Mouse (Mus musculus) spleen, adult 2 months (tissue): ENCODE data around the gene B3gnt7. TPM values are rescaled to one million over a fixed set of nuclear protein-coding genes. Genes with fewer than 3 reads are reported as not detected.

Experiments
- DNase-seq, 2 experiments: peaks; one replicate each; pipeline versions ENCODE4 v3.0.0 to v3.0.0-alpha.2; 2012 to 2021; ENCODE audit warnings: low spot score in 2 of 2, low read depth in 1 of 2
- H3K27ac ChIP-seq: fragments of 200-500 bp; 2 replicates; pipeline ENCODE4 v1.5.1; 2012; ENCODE audit warnings: low read length, inconsistent platforms; ENCODE audit not compliant: insufficient read depth
- H3K27me3 ChIP-seq: fragments of 200-500 bp; 2 replicates; pipeline ENCODE4 v1.6.1; 2012; ENCODE audit warnings: mild to moderate bottlenecking, moderate library complexity, low read length, inconsistent platforms; ENCODE audit not compliant: control insufficient read depth, insufficient read depth
- H3K36me3 ChIP-seq: fragments of 200-500 bp; 2 replicates; pipeline ENCODE4 v1.6.1; 2012; ENCODE audit warnings: mild to moderate bottlenecking, low read length, inconsistent platforms; ENCODE audit not compliant: control insufficient read depth, insufficient read depth
- H3K4me1 ChIP-seq: fragments of 200-500 bp; 2 replicates; pipeline ENCODE4 v1.6.1; 2011; ENCODE audit warnings: inconsistent platforms; ENCODE audit not compliant: control insufficient read depth, insufficient read depth, insufficient read length
- H3K4me3 ChIP-seq: fragments of 200-500 bp; 2 replicates; pipeline ENCODE4 v1.5.1; 2011; ENCODE audit warnings: mild to moderate bottlenecking, inconsistent platforms; ENCODE audit not compliant: insufficient read depth, insufficient read length; ENCODE audit errors: extremely low read depth
- CTCF ChIP-seq: fragments of 200-500 bp; IDR thresholded peaks from 2 replicates; pipeline ENCODE4 v1.5.1; 2011; ENCODE audit warnings: mild to moderate bottlenecking, inconsistent platforms; ENCODE audit not compliant: insufficient read depth, insufficient read length, insufficient replicate concordance; ENCODE audit errors: extremely low read depth
- POLR2A ChIP-seq: fragments of 200-500 bp; IDR thresholded peaks from 2 replicates; pipeline ENCODE4 v1.6.1; 2011; ENCODE audit warnings: low read depth, low read length, inconsistent platforms
- WGBS: fragments of 180-500 bp; shearing (Covaris S2); methylation state at CpG from one replicate; pipeline ENCODE4 v1.1.7; 2018; 5-methylcytosine and 5-hydroxymethylcytosine counted together
- polyA plus RNA-seq: library from polyadenylated mRNA; depleted of rRNA; stranded (reverse); fragments of >200 nt; gene quantifications from 2 replicates; pipeline ENCODE4 v1.2.3, GENCODE M21; 2012

Gene B3gnt7
- polyA plus RNA-seq, 1 experiment: 2.3 TPM

DNA sequence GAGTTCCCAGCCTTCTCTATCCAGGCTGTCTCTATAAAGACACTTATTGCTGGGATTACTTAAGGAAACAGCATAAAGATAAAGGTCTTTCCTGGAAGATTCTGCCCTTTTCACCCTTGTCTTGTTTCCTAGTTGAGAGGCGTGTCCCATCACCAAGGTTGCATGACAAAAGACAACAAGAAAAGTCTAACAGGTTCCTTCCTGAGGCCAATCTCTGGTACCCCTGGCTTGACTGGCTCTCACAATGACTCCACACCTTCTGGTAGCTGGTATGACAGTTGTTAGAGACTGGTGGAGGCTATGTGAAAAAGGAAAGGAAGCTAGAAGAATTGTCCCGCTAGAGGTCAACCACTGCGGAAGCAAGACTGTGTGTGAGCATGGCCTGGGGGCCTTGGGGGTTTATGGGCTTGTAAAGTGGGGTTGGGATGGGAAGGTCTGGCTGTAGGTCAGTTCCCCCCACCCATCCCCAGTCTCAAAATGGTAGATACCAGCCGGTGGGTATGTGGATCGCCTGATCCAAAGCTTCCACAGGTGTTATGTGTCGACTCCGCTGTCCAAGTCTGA is 6.7 kb downstream of the B3gnt7 start:
- 93% methylated on average over 7 of the region's 7 CpGs for WGBS
- Histone ChIP-seq H3K36me3 (no peaks in the 10 kb centered on the region), H3K27ac (no peak overlapping the region), H3K4me1 (no peaks in the 10 kb centered on the region), H3K4me3 (no peak overlapping the region), H3K27me3 (no peaks in the 10 kb centered on the region; the same call in 1 of the 2 replicates)
- TF ChIP-seq POLR2A: no peak
- TF ChIP-seq CTCF: no peak
- no peak for DNase-seq

DNA sequence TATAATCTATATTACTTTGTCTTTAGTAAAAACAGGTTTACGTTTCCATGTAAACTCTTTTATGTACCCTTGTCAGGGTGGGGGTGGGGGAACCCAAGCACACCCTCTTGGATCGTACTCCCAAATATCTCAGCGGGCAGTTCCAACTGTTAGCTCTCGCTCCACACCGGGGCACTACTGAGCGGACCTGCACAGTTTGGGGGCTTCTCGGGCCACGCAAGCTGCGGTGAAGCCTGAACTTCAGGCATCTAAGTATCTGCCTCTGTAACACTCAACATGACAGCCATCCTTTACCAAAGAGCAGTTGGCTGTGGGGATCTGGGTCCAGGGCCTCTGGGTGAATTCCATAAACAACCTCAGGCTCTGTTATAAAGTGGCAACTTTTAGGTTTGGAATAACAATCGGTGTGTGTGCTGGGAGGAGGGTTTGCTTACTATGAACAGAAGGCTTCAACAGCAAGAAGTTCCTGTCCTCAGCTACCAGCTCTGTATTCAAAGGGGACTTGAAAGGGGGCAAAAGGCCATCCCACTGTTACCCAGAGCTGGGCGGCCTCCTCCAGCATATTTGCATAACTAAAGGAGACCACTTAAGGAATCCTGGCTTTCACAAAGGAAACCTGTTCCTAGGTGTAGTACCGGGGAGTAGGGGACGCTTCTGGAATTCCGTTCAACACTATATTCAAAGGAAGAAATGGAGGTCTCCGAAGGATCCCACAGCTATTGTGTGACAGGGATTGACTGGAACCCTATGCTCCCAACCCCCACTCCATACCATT is 8.1 kb downstream of the B3gnt7 start:
- no peaks in the 10 kb centered on the region for H3K36me3 ChIP-seq
- no peak for TF ChIP-seq CTCF
- TF ChIP-seq POLR2A: no peak
- no peak for DNase-seq
- WGBS: 94% methylated on average over 15 of the region's 15 CpGs
- H3K27me3 ChIP-seq: no peaks in the 10 kb centered on the region
- H3K4me1 ChIP-seq: no peaks in the 10 kb centered on the region
- H3K27ac ChIP-seq: no peak overlapping the region
- H3K4me3 ChIP-seq: no peak overlapping the region

DNA sequence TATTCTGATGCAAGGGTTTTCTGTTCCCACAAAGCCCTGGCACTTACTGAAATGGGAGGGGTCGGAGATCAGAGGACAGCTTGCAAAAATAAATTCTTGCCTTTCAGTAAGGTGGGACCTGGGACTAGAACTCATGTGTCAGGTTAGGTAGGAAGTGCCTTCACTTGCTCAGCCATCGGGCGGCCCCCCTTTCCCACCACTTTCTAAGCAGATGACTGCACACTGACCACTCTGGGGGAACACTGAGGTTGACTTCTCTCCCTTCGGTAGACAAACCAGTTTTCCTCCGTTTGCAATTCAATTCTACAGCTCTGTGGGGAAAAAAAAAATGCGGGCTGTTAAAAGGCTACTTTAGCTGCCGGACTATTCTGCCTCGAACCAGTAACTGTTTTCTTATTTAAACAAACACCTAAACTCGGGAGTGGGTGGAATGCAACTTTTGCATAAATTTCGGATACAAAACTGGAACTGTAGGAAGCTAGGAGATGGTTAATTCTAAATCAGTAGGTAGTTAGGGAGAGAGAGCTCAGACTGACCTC is 8.9 kb downstream of the B3gnt7 start:
- WGBS: 86% methylated on average over 10 of the region's 10 CpGs
- Histone ChIP-seq H3K4me3 (no peak overlapping the region), H3K36me3 (no peaks in the 10 kb centered on the region), H3K4me1 (no peaks in the 10 kb centered on the region), H3K27me3 (no peaks in the 10 kb centered on the region), H3K27ac (no peak overlapping the region)
- TF ChIP-seq CTCF: no peak
- TF ChIP-seq POLR2A: no peak
- no peak for DNase-seq

DNA sequence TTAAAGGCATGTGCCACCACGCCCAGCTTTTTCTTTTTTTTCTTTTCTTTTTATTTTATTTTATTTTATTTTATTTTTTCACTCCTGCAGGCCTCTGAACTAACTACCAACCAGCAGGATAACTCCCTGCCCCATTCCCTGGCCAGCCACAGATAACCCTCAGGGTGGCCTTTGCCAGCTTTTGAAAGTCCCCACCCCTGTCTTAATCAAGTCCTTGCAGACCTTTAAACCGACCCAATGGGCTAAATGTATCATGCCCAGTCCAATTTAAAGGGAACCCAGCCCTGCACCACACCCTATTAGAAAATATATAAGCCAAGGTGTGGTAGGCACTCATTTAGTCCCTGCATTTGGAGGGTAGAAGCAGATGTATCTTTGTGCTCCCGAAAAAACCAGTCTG is 9.6 kb downstream of the B3gnt7 start:
- Histone ChIP-seq H3K4me1 (no peaks in the 10 kb centered on the region), H3K36me3 (no peaks in the 10 kb centered on the region), H3K27me3 (no peaks in the 10 kb centered on the region), H3K4me3 (no peak overlapping the region), H3K27ac (no peak overlapping the region)
- TF ChIP-seq POLR2A (no peak), CTCF (no peak)
- DNase-seq: no peak
- 86% methylated on average over 3 of the region's 3 CpGs for WGBS

DNA sequence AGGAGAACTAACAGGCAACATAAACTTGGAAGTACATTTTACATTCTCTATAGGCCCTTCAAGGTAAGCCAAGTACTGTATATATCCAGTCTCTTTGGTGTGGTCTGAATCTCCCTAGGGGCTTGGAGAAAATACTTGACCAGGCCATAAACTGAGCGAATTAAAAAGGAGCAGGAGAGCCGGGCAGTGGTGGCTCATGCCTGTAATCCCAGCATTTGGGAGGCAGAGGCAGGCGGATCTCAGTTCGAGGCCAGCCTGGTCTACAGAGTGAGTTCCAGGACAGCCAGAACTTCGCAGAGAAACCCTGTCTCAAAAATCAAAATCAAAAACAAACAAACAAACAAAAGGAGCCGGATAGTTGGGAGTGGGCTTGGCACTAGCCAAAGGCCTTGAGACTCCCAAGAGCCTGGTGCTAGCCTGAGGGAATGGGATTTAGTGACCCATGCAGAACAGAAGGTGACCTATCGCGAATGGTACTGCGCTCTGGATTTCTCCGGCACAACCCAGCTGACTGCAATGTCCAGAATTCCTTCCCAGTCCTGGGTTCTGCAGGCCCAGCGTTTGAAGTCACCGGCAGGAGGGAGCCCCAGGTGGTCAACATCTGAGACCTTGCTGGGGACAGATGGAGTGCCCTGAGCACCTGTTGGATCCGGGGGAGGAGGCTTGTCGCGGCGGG is 10.6 kb downstream of the B3gnt7 start:
- H3K36me3 ChIP-seq: no peaks in the 10 kb centered on the region
- no peak overlapping the region for H3K4me3 ChIP-seq
- no peak overlapping the region for H3K27ac ChIP-seq
- TF ChIP-seq POLR2A: no peak
- no peak for TF ChIP-seq CTCF
- no peaks in the 10 kb centered on the region for H3K27me3 ChIP-seq
- no peak for DNase-seq
- WGBS: 76% methylated on average over 16 of the region's 16 CpGs
- no peaks in the 10 kb centered on the region for H3K4me1 ChIP-seq

DNA sequence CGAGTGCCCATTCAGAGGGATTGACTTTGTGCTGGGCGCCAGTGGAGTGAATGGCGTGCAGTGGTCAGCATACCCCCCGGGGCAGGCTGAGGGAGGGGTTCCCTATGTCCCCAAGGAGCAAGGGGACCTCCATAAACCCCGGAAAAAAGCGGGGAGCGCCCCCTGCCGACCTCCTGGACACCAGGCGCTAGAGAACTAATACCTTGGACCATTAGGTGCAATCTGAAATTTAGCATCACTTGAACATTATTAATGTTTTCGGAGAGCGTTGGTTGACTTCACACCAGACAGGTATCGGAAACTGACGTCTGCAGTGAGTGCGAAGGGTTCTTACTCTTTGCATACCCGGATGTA is 11.1 kb downstream of the B3gnt7 start:
- H3K27me3 ChIP-seq: no peaks in the 10 kb centered on the region
- peak in 1 of 2 experiments; percentile 52 for DNase-seq
- no peaks in the 10 kb centered on the region for H3K36me3 ChIP-seq
- no peak overlapping the region for H3K27ac ChIP-seq
- no peaks in the 10 kb centered on the region for H3K4me1 ChIP-seq
- TF ChIP-seq POLR2A: no peak
- peak; percentile 51; the same call in 1 of the 2 replicates for TF ChIP-seq CTCF
- no peak overlapping the region for H3K4me3 ChIP-seq
- WGBS: 42% methylated on average over 15 of the region's 15 CpGs

DNA sequence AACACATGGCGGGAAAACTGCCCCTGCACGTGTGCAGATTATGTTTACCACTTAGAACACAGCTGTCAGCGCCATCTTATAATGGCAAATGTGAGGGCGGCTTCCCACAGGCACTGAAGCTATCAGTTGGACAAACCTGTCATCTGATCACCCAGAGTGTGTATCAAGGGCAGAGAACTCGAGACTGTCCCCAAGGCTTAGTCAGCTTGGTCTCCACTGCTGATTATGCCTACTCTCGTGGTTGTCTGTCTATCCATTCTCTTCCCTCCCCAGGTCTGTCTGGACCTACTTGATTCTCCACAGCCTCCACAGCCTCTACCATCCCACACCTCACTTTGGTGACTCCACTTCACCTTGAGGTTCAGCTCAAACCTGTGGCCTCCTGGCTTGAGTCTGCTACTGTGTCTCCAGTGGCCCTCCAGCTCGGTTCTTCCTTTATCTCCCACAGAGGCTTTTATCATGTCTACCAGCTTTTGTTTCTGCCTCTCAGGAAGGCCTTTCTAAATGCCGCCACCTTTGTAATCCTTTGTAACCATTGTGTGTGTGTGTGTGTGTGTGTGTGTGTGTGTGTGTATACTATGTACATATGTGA is 18.3 kb downstream of the B3gnt7 start:
- H3K27ac ChIP-seq: no peak overlapping the region
- no peak for TF ChIP-seq POLR2A
- TF ChIP-seq CTCF: no peak
- no peaks in the 10 kb centered on the region for H3K36me3 ChIP-seq
- H3K27me3 ChIP-seq: no peaks in the 10 kb centered on the region
- WGBS: 82% methylated on average over 7 of the region's 8 CpGs
- no peak overlapping the region for H3K4me3 ChIP-seq
- DNase-seq: no peak
- no peaks in the 10 kb centered on the region for H3K4me1 ChIP-seq
